Mouse (Mus musculus) ES-Bruce4 (cell line): Measurements from ENCODE around the gene Ushbp1.

ENCODE experiments used
- CTCF ChIP-seq: IDR thresholded peaks from one replicate; pipeline ENCODE4 v1.8.1; 2011; ENCODE audit warnings: low read depth, low read length
- POLR2A ChIP-seq: IDR thresholded peaks from one replicate; pipeline ENCODE4 v1.8.1; 2011; ENCODE audit warnings: low read length; ENCODE audit not compliant: insufficient read depth

DNA sequence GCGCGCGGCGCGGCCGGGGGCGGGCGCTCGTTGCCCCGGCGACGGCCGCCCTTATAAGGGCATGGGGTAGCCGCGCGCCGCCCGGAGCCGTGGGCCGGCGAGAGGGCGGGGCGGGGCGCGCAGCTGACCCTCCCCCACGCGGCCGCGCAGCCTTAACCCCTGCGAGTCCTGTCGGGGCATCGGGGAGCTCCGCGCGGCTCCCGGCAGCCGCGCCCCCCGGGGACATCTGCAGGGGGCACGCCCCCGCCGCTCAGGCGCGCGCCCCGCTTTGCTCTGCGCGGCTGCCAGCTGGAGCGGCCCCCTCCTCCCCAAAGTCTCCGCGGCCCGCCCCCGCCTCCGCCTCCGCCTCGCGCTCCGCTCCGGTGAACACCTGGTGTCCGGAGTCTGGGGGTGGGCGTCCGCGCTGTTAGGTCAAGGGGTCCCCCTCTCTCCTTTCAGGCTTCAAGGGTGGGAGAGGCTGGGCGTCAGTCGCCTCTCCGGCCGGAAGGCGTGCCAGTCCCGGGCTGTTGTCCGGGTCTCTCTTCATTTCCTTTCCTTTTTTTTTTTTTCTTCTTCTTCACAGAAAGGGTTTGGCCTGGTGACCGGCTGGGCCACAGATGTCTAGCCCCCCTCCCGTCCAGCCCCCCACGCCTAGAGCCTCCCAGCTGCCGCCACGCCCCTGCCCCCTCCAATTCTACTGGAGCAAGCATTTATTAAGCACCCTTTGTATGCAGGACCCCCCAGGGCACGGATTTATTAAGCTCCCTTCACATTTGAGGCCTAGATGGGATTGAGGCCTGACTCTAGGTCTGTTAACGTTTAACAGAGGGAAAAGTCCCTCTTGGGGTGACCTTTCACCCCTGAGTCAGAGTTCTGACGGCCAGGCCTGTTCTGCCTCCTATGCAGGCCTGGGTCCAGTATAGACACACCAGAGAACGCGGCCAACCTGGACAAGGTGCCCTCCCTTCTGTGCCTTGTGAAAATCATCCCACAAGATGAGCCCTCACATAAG is 13.3 kb downstream of the Ushbp1 start:
- TF ChIP-seq POLR2A = no peak
- TF ChIP-seq CTCF = no peak
